Mouse (Mus musculus) E14TG2a.4 (cell line): ENCODE results near the gene M1ap.

Source experiments
- H3K27me3 ChIP-seq: 2 replicates; pipeline ENCODE4 v1.6.1; 2014; ENCODE audit warnings: low read length, control low read depth; ENCODE audit not compliant: insufficient read depth
- H3K36me3 ChIP-seq: 2 replicates; pipeline ENCODE4 v1.6.1; 2014; ENCODE audit warnings: low read length, control low read depth; ENCODE audit not compliant: insufficient read depth
- H3K4me1 ChIP-seq: replicated peaks from 2 replicates; pipeline ENCODE4 v1.6.1; 2014; ENCODE audit warnings: low read depth, low read length, control low read depth
- H3K4me3 ChIP-seq: replicated peaks from 2 replicates; pipeline ENCODE4 v1.5.1; 2014; ENCODE audit warnings: mild to moderate bottlenecking, low read length
- H3K9me3 ChIP-seq: 2 replicates; pipeline ENCODE4 v1.6.1; 2014; ENCODE audit warnings: low read length, control low read depth
- CTCF ChIP-seq: conservative IDR thresholded peaks from 2 replicates; pipeline ENCODE4 v1.5.1; 2014; ENCODE audit warnings: low read length
- NANOG ChIP-seq: IDR thresholded peaks from 2 replicates; pipeline ENCODE4 v1.6.1; 2014; ENCODE audit warnings: borderline replicate concordance, low read length, mixed read lengths
- POU5F1 ChIP-seq: IDR thresholded peaks from 2 replicates; pipeline ENCODE4 v1.6.1; 2014; ENCODE audit warnings: low read length, borderline replicate concordance

Gene M1ap

DNA sequence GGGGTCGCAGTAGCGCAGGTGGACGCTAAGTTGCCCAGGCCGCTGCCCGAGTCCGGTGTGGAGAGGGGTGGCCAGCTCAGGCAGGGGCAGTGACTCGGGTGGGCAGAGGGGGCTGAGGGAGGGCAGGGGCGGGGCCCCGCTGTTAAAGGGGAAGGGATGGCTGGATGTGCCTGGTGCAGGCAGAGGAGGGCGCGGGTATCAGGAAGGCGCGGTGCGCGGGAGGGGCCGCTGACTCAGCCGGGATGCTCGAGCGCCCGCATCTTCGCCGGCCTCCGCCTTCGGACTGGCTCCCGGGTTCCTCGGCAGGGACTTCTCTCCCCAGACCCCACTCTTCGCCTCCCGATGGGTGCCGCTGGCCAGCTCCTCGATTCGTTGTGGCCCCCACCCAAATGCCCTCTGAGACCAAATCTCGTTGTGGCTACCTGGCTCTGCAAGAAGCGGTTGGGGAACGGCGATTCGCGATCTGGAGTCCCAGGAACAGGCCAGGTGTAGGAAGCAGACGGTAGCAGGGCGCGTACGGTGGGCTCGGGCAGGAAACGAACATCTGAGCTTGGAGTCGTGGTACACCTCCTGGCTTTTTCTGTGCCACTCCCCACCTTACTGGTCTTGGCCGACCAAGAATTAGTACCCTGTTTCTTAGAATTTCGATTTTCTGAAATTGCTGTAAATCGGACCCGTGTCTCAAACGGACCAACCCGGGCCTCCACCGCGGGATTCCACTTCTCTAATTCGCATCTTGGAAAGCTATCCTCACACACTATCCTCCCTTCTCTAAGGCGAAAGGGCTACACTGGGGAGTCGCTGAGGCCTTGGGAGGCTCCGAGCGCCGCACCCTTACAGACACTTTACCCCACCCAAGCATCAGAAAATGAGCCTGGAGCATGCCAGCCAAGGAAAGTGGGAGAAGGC lies 123.9 kb downstream of the M1ap start:
- Histone ChIP-seq H3K27me3 (peaks cover 90% of the 10 kb centered on the region), H3K9me3 (no peaks in the 10 kb centered on the region), H3K4me1 (peaks cover 56% of the 10 kb centered on the region), H3K4me3 (peak overlapping the region; percentile 70), H3K36me3 (no peaks in the 10 kb centered on the region)
- TF ChIP-seq CTCF (no peak), POU5F1 (no peak), NANOG (no peak)

DNA sequence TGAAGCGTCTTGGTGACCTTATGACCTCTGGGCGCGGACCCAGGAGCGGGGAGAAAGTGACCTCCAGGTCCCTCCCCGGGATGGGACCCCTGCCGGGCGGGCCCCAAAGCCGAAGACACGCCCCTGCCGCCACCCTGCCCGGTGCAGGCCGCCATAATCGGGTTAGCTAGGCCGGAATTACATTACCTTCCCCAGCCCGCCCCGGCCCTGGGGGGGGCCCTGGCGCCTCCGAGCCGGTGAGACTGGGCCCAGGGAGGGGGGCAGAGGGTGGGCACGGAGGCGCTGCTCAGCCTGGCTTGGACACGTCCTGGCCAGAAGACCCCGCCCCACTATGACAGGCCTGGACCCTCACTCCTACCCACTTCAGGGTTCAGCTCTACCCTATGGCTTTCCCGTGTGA lies 124.5 kb downstream of the M1ap start:
- Histone ChIP-seq H3K4me1 (peaks cover 50% of the 10 kb centered on the region), H3K27me3 (peaks cover 90% of the 10 kb centered on the region), H3K4me3 (peak overlapping the region; percentile 70), H3K36me3 (no peaks in the 10 kb centered on the region), H3K9me3 (no peaks in the 10 kb centered on the region)
- TF ChIP-seq POU5F1 (no peak), NANOG (no peak), CTCF (no peak)

DNA sequence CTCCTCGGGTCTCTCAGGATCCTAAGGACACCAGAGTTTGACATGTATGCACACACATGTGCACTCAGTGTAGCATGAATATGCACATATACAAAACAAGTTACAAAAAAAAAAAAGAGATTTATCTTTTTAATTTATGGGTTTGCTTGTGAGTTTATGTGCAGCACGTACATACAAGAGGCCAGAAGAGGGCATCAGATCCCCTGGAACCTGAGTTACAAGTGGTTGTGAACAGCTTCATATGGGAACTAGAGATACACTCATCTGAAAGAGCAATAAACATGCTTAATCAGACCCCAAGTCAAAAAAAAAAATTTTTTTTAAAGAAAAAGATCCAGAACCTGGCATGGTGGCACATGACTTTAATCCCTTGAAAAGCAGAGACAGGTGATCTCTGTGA lies 128.3 kb downstream of the M1ap start:
- Histone ChIP-seq H3K27me3 (peaks cover 62% of the 10 kb centered on the region), H3K36me3 (peaks cover 7% of the 10 kb centered on the region), H3K4me1 (peaks cover 41% of the 10 kb centered on the region), H3K4me3 (no peak overlapping the region), H3K9me3 (no peaks in the 10 kb centered on the region)
- TF ChIP-seq NANOG = no peak

DNA sequence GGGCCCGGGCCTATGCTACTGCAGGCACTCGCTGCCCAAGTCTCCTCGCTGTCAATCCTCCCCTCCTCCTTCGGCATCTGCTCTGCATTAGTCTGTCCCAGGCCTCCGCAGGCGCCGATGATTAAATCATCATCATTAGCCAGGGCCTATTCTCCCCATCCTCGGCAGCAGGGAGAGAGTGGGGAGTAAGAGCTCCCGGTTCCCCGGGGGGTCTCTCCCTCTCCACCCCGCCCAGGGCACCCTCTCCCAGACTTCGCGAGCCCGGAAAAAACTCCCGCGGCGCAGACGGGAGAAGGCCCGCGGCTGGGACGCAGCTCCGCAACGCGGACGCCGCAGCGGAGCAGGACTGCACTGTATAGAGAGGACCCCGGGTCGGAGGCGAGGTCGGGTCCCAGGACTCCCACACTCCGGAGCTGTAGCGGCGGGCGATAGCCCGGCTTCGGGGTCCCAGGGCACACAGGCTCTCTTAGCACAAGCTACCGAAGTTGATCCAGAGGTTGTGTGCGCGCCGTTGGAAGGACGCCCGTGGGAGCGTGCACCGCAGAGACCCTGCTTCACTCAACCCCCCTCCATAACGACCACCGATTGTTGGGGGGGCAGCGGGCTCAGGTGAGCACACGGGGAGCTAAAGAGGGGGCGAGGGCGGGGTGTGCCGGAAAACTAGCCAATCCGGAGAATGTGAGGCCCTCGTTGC lies 131.1 kb downstream of the M1ap start, which contains the start of gene Pcgf1:
TSS of gene Pcgf1 (plus strand) at position 240 of the 694 bp plus-strand sequence.
- no peak for TF ChIP-seq POU5F1
- no peak for TF ChIP-seq NANOG
- no peak for TF ChIP-seq CTCF
- Histone ChIP-seq H3K4me1 (peaks cover 21% of the 10 kb centered on the region), H3K27me3 (peaks cover 38% of the 10 kb centered on the region), H3K36me3 (peaks cover 32% of the 10 kb centered on the region), H3K9me3 (no peaks in the 10 kb centered on the region), H3K4me3 (peak within 1 kb of the TSS; percentile 94)

DNA sequence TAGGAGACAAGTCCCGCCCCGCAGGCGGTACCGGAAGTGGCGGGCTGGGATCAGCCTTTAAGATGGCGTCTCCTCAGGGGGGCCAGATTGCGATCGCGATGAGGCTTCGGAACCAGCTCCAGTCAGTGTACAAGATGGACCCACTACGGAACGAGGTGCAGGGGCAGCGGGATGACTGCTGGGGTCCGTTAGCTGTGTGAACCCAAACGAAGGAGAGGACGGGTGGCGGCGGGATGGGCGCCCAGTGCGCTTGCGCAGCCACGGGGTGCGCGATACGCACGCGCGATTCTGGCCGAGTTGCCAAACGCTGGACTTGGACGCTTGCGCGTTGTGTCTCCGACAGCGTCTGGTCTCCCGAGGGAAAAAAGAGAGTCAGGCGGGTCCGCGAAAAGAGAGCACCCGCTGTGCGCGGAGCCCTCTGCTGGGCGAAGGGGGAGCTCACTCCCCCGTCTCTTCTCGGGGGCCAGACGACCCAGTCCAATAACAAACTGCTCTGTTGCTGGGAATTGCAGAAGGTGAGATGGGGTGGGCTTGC lies 131.7 kb downstream of the M1ap start:
- Histone ChIP-seq H3K4me1 (peaks cover 21% of the 10 kb centered on the region), H3K36me3 (peaks cover 34% of the 10 kb centered on the region), H3K27me3 (peaks cover 39% of the 10 kb centered on the region), H3K9me3 (no peaks in the 10 kb centered on the region), H3K4me3 (peak overlapping the region; percentile 94)
- TF ChIP-seq NANOG (no peak), POU5F1 (no peak), CTCF (peak; percentile 10; the same call in 1 of the 2 replicates)
